Mouse (Mus musculus): ENCODE measurements around the gene Ptk6.

- TF ChIP-seq MAFK (IDR thresholded peaks at IDR 0.05; ENCODE audit: insufficient read depth, low read depth, low read length), result no peak
- no peak for TF ChIP-seq CHD2 (IDR thresholded peaks at IDR 0.05; ENCODE audit: low read depth, low read length)
- no peak for TF ChIP-seq ZNF384 (IDR thresholded peaks at IDR 0.05; ENCODE audit: low read depth, low read length)
- TF ChIP-seq HCFC1 (IDR thresholded peaks at IDR 0.05; ENCODE audit: borderline replicate concordance, insufficient read depth, low read length), result no peak
- no peak for TF ChIP-seq ZC3H11A (IDR thresholded peaks at IDR 0.05; ENCODE audit: borderline replicate concordance, low read depth, low read length)
These were observed 13.3 kb downstream of the Ptk6 start for GRCm38 (mm10) chr2:181189321-181189720.

Data from ES-E14 (cell line).